Mouse (Mus musculus): ENCODE data around the gene E130116L18Rik.
"Not testable (repeated sequence)": the region's sequence is repeated elsewhere in the genome, so short reads cannot be mapped to it uniquely, and the experiment has no call there.

E130116L18Rik gene

GRCm38 (mm10) chr5:25181004-25181531, 41.9 kb downstream of the E130116L18Rik start, which contains the start of gene Galntl5:
Gene Galntl5 (plus strand): TSS chr5:25181460.
- no peak for DNase-seq (ENCODE audit: low spot score in 2 of 2)

GRCm38 (mm10) chr5:25179936-25180488, 42.9 kb downstream of the E130116L18Rik start:
- no peak for DNase-seq (ENCODE audit: low spot score in 2 of 2)

GRCm38 (mm10) chr5:25179284-25179683, 43.7 kb downstream of the E130116L18Rik start:
- DNase-seq (ENCODE audit: low spot score in 2 of 2), result no peak

- DNase-seq (ENCODE audit: low spot score in 2 of 2), result not testable (repeated sequence)
Observed at GRCm38 (mm10) chr5:25178543-25178942, 44.4 kb downstream of the E130116L18Rik start.

- not testable (repeated sequence) for DNase-seq (ENCODE audit: low spot score in 2 of 2)
Observed at GRCm38 (mm10) chr5:25177937-25178336, 45.0 kb downstream of the E130116L18Rik start.

Data from right cerebral cortex, postnatal 36 days (tissue).